Mouse (Mus musculus) intestine, embryonic 16.5 days (tissue): Measurements from ENCODE around the gene Nrap. TPM values are rescaled to one million over a fixed set of nuclear protein-coding genes. Genes with fewer than 3 reads are reported as not detected.
"Not testable (repeated sequence)": the region's sequence is repeated elsewhere in the genome, so short reads cannot be mapped to it uniquely, and the experiment has no call there.

Experiments
- ATAC-seq: fragments of 200-750 bp; cut with Nextera tagmentation; 2 replicates; pipeline ENCODE4 v1.8.0; 2017; ENCODE audit warnings: moderate TSS enrichment, moderate library complexity
- H3K27ac ChIP-seq: fragments of 300-500 bp; sonication (generic); 2 replicates; pipeline ENCODE4 v1.5.1; 2014; ENCODE audit warnings: mild to moderate bottlenecking, low read length
- H3K27me3 ChIP-seq: fragments of 300-500 bp; sonication (generic); replicated peaks from 2 replicates; pipeline ENCODE4 v1.6.1; 2014; ENCODE audit warnings: low read length, control low read depth, mixed read lengths; ENCODE audit not compliant: control insufficient read depth, insufficient read depth
- H3K36me3 ChIP-seq: fragments of 300-500 bp; sonication (generic); 2 replicates; pipeline ENCODE4 v1.6.1; 2014; ENCODE audit warnings: low read length, control low read depth; ENCODE audit not compliant: control insufficient read depth, insufficient read depth
- H3K4me1 ChIP-seq: fragments of 300-500 bp; sonication (generic); 2 replicates; pipeline ENCODE4 v1.6.1; 2014; ENCODE audit warnings: low read length, control low read depth, mixed read lengths; ENCODE audit not compliant: control insufficient read depth, insufficient read depth
- H3K4me2 ChIP-seq: fragments of 300-500 bp; sonication (generic); 2 replicates; pipeline ENCODE4 v1.6.1; 2014; ENCODE audit warnings: low read depth, low read length, control low read depth
- H3K4me3 ChIP-seq: fragments of 300-500 bp; sonication (generic); 2 replicates; pipeline ENCODE4 v1.5.1; 2014; ENCODE audit warnings: mild to moderate bottlenecking, low read length
- H3K9ac ChIP-seq: fragments of 300-500 bp; sonication (generic); 2 replicates; pipeline ENCODE4 v1.6.1; 2014; ENCODE audit warnings: low read depth, low read length
- H3K9me3 ChIP-seq: fragments of 300-500 bp; sonication (generic); 2 replicates; pipeline ENCODE4 v1.6.1; 2016; ENCODE audit warnings: low read length, control low read depth; ENCODE audit not compliant: control insufficient read depth
- WGBS: fragments of 180-500 bp; shearing (Covaris S2); extraction: QIAGEN DNeasy Blood & Tissue Kit; methylation state at CpG from one replicate; pipeline ENCODE4 v1.1.7; 2014; 5-methylcytosine and 5-hydroxymethylcytosine counted together
- polyA plus RNA-seq: library from polyadenylated mRNA; unstranded; fragments of >200 nt; fragmentation: Nextera tagmentation; extraction: Ambion mirVana; gene quantifications from 2 replicates; pipeline ENCODE4 v1.2.1, GENCODE M21; 2015

The Nrap gene
- polyA plus RNA-seq, 1 experiment from 2014 or later: 0.40 TPM

DNA sequence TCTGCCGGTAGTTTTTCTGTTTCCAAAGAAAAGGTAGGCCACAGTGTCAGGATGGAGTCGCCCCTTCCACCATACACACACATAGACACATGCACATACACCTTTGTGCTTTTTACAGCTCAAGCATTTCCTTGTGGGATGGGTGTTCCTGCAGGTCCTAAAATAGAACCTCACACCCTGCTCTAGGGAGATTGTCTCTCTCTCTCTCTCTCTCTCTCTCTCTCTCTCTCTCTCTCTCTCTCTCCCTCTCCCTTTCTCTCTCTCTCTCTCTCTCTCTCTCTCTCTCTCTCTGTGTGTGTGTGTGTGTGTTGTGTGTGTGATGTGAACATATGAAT lies 32.5 kb downstream of the Nrap start:
- Histone ChIP-seq H3K27ac (peak overlapping the region; percentile 53), H3K4me2 (peak overlapping the region; percentile 46), H3K9ac (0 out of 2 replicates have a peak overlapping the region, but pooled peaks have one; percentile 39), H3K4me3 (peak overlapping the region; percentile 30)
- 68% methylated on average over 2 of the region's 2 CpGs for WGBS
- H3K9me3 ChIP-seq, H3K4me1 ChIP-seq, H3K27me3 ChIP-seq, H3K36me3 ChIP-seq: not testable (repeated sequence)
- peak; percentile 31 for ATAC-seq

DNA sequence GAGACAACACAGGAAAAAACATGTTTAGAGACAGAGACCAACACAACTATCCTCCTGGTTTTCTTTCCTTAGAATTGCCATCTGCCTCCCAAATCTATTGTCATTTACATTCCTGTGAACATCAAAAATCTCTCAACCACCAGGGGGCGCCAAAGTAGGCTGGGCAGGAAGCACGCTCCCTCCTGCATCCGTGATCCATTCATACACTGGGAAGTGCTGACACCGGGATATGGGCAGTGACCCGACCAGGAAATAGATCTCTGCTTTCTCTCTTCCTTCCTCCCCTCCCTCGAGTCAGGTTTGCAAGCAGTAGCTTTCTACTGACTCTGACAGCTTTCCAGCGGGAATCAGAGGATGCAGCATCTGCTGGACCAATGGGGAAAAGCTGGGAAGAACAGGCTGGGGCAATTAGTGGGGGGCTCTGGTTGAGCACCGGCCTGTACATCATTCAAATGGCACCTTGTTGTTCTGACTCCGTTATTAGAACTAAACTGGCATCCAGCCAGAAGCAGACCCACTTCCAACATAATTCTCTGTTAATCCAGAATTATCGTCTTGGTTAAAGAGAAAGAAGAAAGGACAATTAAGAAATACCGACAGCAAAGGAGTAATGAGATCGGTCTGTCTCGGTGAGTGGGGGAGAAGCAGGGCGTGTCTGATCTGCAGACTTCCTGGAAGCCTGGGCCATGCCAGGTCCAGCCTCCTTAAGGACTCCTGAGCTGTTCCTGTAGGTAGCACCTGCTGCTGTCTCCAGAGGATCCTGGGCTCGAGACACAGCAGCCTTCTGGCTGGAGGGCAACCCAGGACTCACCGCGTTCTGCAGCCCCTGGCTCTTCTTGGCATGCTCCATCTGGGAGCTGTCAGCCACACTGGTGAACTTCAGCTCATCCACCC lies 33.1 kb downstream of the Nrap start:
- Histone ChIP-seq H3K4me3 (peak overlapping the region; percentile 30), H3K9ac (peak overlapping the region; percentile 50; the same call in 1 of the 2 replicates), H3K4me2 (peak overlapping the region; percentile 46), H3K27me3 (no peaks in the 10 kb centered on the region), H3K36me3 (no peaks in the 10 kb centered on the region), H3K9me3 (peaks cover 4% of the 10 kb centered on the region; the same call in 1 of the 2 replicates), H3K4me1 (no peaks in the 10 kb centered on the region), H3K27ac (peak overlapping the region; percentile 53)
- peak; percentile 91 for ATAC-seq
- 29% methylated on average over 17 of the region's 17 CpGs for WGBS

DNA sequence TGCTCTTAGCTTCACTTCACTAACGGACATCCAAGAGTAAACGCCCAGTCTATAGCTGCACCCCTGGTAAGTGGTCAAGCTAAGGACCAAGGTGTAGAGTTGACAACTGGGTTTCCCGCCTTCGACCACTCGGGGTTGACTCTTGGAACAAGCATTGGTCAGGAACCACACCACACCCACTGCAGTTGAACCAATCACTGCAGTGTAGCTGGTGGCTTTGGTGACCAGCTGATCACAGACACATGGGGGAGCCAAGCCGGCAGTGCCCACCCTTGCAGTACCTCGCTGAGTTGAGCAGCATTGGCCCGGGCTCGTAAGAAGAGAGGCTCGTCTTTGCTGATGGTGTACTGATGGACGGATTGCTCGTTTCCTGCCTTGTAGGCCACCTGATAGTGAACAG lies 34.6 kb downstream of the Nrap start:
- 88% methylated on average over 12 of the region's 12 CpGs for WGBS
- no peak overlapping the region for H3K9ac ChIP-seq
- H3K9me3 ChIP-seq: peaks cover 4% of the 10 kb centered on the region; the same call in 1 of the 2 replicates

DNA sequence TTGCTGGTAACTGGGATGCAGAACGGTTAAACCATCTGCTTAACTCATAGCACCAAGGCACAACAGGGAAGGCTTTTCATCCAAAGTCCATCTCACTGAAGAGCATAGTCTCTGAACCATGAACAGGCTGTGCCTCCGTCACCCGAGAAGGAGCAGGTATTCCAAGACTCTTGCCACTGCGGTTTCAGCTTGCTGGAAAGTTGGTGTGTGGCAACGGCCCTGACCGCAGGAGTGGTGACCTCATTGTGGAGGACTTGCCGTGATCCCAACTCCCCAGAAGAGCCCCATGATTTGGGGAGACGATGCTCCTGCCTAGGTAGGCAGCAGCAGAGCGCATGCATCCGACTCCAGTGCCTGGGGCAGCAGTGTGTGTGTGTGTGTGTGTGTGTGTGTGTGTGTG lies 36.1 kb downstream of the Nrap start:
- Histone ChIP-seq H3K36me3 (no peaks in the 10 kb centered on the region), H3K4me3 (no peak overlapping the region), H3K27ac (no peak overlapping the region), H3K9me3 (peaks cover 4% of the 10 kb centered on the region; the same call in 1 of the 2 replicates), H3K4me1 (no peaks in the 10 kb centered on the region), H3K9ac (no peak overlapping the region), H3K4me2 (no peak overlapping the region), H3K27me3 (no peaks in the 10 kb centered on the region)
- ATAC-seq: no peak
- WGBS: 85% methylated on average over 10 of the region's 10 CpGs

More for the DNA sequence above, 34.6 kb downstream of the Nrap start:
- H3K4me2 ChIP-seq: no peak overlapping the region
- no peak overlapping the region for H3K27ac ChIP-seq
- no peak for ATAC-seq
- no peaks in the 10 kb centered on the region for H3K27me3 ChIP-seq
- H3K36me3 ChIP-seq: no peaks in the 10 kb centered on the region
- H3K4me1 ChIP-seq: no peaks in the 10 kb centered on the region
- H3K4me3 ChIP-seq: no peak overlapping the region

DNA sequence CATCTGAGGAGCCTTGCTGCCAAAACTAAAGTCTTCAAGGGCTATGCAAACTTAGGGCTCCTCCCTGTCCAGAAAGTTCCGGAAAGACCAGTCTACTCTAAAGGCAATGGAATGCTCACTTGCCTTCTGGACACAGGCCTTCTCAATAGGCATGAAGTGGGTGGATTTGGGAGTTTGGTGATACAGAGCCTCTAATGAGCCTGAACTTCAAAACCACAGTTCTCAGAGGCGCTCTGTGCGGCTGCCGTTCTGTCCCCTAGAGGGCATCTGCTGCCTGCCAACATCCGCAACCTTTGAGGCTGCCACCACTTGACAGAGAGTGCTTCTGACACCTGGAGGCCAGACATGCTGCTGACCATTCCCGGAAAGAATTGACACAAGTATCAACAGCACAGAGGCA lies 40.5 kb downstream of the Nrap start:
- Histone ChIP-seq H3K27me3 (no peaks in the 10 kb centered on the region), H3K9ac (no peak overlapping the region), H3K4me2 (no peak overlapping the region), H3K4me3 (no peak overlapping the region), H3K27ac (no peak overlapping the region), H3K4me1 (no peaks in the 10 kb centered on the region), H3K36me3 (no peaks in the 10 kb centered on the region), H3K9me3 (peaks cover 4% of the 10 kb centered on the region; the same call in 1 of the 2 replicates)
- ATAC-seq: peak; percentile 31; the same call in 1 of the 2 replicates
- 36% methylated on average over 6 of the region's 6 CpGs for WGBS

DNA sequence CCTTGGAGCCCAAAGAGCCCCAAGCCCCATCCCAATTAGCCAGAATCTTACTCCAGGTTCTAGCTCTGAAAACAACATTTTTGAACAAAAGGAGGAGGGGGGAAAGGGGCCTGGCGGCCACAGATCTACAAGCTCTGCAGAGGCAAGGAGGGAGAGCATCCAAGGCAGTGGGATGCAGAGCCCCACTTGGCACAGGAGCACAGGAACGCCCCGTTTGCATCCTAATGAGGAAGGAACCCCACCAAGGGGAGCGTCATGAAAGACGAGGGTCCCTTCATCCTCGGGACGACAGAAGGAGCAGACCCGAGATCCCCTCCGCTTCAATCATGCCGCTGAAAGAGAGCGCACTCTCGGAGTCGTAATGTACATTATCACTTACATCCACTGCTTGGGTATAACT lies 43.1 kb downstream of the Nrap start:
- WGBS: 54% methylated on average over 13 of the region's 13 CpGs
- no peak overlapping the region for H3K4me2 ChIP-seq
- H3K27ac ChIP-seq: no peak overlapping the region
- no peak overlapping the region for H3K4me3 ChIP-seq
- no peaks in the 10 kb centered on the region for H3K9me3 ChIP-seq
- H3K4me1 ChIP-seq: no peaks in the 10 kb centered on the region
- no peaks in the 10 kb centered on the region for H3K27me3 ChIP-seq
- no peak overlapping the region for H3K9ac ChIP-seq
- no peaks in the 10 kb centered on the region for H3K36me3 ChIP-seq
- ATAC-seq: no peak

DNA sequence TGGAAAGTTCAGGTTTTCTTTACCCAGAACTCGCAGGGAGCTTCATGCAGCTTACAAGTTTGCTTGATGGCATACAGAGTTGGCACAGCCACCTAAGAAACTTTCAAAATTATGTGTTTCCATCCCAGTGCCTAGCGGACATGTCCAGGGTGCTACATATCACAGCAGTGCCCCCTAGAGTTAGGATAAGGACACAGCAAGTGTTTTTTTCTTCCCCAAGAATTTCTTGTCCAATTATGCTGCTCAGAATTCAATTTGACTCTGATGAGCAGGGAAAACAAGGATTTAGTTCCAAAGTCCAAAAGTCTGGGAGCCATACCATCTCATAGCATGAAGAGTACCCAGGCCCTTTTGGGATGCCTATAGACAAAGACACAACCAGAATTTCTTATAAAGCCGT lies 43.8 kb downstream of the Nrap start:
- Histone ChIP-seq H3K9me3 (no peaks in the 10 kb centered on the region), H3K9ac (no peak overlapping the region), H3K4me1 (no peaks in the 10 kb centered on the region), H3K4me2 (no peak overlapping the region), H3K27me3 (no peaks in the 10 kb centered on the region), H3K36me3 (no peaks in the 10 kb centered on the region), H3K4me3 (no peak overlapping the region), H3K27ac (no peak overlapping the region)
- ATAC-seq: no peak
- WGBS: 79% methylated on average over 3 of the region's 3 CpGs

DNA sequence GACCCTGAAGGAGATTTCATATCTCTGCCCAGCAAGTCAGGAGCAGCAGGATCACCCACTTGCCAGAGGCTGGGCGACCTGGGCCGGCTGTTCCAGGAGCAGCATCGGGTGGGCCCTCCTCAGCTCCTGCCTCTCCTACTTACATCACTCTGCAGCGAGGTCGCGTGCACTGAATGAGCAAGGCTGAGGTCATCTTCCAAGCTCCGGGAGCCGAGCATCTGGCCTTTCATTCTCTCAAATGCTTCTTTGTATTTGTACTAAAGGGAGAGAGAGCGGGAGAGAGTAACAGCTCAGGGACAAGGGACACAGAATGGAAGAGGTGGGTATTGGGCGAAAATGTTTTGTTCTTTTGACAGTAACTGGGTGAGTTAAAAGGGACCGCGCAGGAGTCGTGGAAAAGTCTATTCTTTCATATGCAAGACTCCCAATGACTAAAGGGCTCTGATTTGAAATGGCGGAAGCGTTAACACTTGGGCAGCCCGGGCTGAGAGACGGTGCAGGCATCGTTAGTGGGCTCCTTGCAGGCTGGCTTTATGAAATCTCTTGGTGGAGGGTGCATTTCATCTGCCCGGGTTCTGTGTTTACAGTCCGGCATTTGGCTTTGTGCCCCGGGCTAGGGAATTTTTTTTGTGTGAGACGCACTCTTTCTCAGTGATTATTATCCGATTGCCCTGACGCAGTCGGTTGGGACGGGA lies 45.8 kb downstream of the Nrap start:
- H3K27me3 ChIP-seq: no peaks in the 10 kb centered on the region
- no peak overlapping the region for H3K4me3 ChIP-seq
- no peaks in the 10 kb centered on the region for H3K4me1 ChIP-seq
- H3K9me3 ChIP-seq: no peaks in the 10 kb centered on the region
- no peak for ATAC-seq
- H3K9ac ChIP-seq: no peak overlapping the region
- H3K27ac ChIP-seq: no peak overlapping the region
- 64% methylated on average over 26 of the region's 26 CpGs for WGBS
- no peaks in the 10 kb centered on the region for H3K36me3 ChIP-seq
- H3K4me2 ChIP-seq: no peak overlapping the region

DNA sequence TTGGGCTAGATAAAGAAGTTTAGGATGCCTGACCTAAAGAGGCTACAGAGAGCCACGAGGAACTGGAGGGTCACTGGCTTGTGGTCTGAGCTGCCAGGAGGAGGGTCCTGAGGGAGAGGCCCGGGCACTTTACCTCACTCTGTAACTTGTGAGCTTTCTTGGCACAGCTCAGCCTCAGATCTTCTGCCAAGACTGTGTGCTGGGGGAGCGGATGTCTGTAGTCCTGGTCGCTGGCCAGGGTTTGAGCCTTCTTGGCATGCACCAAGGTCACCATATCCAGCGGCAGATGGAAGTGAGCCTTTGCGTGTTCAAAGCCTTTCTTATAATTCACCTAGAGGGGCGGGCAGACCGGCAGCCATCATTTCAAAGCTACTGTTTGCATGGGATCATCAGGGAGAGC lies 47.8 kb downstream of the Nrap start:
- no peak overlapping the region for H3K4me3 ChIP-seq
- no peak for ATAC-seq

More for the DNA sequence above, 47.8 kb downstream of the Nrap start:
- 76% methylated on average over 8 of the region's 8 CpGs for WGBS
- Histone ChIP-seq H3K4me2 (no peak overlapping the region), H3K9me3 (no peaks in the 10 kb centered on the region), H3K9ac (no peak overlapping the region), H3K36me3 (no peaks in the 10 kb centered on the region), H3K27me3 (no peaks in the 10 kb centered on the region), H3K27ac (no peak overlapping the region), H3K4me1 (no peaks in the 10 kb centered on the region)
